Mouse (Mus musculus) brown adipose tissue, adult 24 weeks (tissue): ENCODE results near the gene Prkcz. TPM values are rescaled to one million over a fixed set of nuclear protein-coding genes. Genes with fewer than 3 reads are reported as not detected.

Source experiments
- H3K27ac ChIP-seq: fragments of 200-500 bp; replicated peaks from 2 replicates; pipeline ENCODE4 v1.5.1; 2012; ENCODE audit warnings: low read depth, mild to moderate bottlenecking, low read length
- H3K4me1 ChIP-seq: fragments of 200-500 bp; 2 replicates; pipeline ENCODE4 v1.6.1; 2012; ENCODE audit warnings: low read length, mixed read lengths; ENCODE audit not compliant: control insufficient read depth, insufficient read depth, insufficient read length
- H3K4me3 ChIP-seq: fragments of 200-500 bp; 2 replicates; pipeline ENCODE4 v1.5.1; 2012; ENCODE audit warnings: low read depth, mild to moderate bottlenecking, low read length, moderate library complexity; ENCODE audit not compliant: insufficient read depth
- polyA plus RNA-seq: library from polyadenylated mRNA; stranded (reverse); fragments of >200 nt; gene quantifications from 2 replicates; pipeline ENCODE4 v1.2.4, GENCODE M21; 2012; ENCODE audit not compliant: missing spikeins, insufficient read depth, insufficient read length

Gene Prkcz
- polyA plus RNA-seq, 1 experiment = not detected

GRCm38 (mm10) chr4:155307591-155307990 is 53.6 kb downstream of the Prkcz start:
- Histone ChIP-seq H3K4me1 (no peaks in the 10 kb centered on the region), H3K27ac (no peak overlapping the region), H3K4me3 (no peak overlapping the region)

DNA sequence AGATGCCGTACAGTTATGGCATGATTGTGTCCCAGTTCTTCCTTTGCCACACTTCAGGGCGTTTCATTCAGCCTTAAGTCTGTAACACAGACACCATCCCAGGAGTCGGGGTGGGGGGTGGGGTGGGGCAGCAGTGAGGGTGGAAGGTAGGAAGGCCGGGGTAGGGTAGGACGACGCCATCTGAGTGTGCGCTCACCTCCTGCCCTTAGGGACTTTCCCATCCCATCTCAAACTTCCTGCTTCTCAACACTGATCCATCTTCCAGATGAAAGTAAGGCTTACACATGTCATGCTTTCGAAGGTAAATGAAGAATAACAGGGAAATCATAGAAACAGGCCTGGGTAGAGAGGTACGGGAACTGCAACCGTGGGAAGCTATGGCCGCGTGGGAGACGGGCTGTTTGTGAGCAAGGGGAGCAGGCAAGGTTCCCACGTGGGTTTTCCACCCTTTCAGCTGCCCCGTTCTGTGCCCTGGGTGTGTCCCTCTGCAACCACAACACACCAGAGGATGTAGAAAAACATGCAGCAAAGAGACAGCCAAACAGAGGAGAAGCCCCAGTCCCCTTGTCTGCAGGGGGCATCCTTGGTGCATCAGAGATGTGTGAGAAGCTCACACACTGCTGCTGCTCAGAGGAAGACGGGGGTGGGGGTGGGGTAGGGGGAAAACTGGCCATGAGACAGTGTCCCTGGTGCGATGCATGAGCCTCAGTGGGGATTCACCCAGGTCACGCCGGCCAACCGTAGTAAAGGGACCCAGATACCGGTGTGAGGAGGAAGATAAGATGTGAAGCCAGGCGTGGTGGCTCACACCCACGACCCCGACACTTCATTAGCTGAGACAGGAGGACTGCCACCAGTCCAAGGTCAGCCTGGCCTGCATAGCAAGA is 54.6 kb downstream of the Prkcz start:
- no peaks in the 10 kb centered on the region for H3K4me1 ChIP-seq
- no peak overlapping the region for H3K27ac ChIP-seq
- no peak overlapping the region for H3K4me3 ChIP-seq

DNA sequence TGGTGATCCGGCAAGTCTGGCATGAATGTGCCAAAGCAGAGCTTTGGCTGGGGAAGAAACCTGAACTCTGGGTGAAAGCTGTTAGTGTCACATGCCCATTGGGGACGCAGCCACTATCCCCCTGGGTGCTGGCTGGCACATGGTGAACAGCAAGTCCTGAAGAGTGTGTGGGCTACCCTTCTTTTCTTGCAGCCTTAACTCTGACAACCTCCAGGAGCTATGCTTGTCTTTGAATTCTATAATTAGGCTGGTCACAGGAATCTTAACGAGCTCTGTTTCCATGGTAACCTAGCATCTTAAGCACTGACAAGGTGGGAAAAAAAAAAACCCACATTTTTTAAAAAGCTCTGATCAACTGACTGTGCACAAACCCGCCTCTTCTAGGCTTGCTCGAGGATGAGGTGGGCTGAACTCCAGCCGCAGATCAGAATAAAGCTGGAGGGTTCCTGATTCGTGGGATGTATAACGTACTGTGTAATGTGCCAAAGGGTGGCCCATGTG is 55.6 kb downstream of the Prkcz start:
- H3K4me3 ChIP-seq = no peak overlapping the region
- H3K27ac ChIP-seq = no peak overlapping the region
- no peaks in the 10 kb centered on the region for H3K4me1 ChIP-seq

DNA sequence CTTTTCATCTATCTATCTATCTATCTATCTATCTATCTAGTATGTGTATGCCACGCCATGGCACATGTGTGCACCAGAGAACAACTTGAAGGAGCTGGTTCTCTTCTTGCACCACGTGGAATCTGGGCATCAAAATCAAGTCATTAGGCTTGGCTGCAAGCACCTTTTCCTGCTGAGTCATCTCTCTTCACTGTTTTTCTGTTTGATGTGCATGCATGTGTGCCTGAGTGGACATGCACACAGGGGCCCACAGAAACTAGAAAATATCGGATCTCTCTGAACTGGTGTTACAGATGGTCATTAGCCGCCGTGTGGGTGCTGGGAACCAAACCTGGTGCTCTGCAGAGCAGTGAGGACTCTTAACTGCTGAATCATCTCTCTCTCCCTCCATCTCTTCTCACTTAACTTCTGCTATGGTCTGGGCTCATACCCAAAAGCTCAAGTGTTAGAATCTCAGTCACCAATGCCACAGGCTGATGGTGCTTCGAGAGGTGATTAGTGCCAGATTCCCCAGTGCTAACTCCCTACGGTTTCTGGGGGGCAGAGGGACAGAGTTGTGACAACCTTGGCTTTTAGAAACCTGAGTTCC is 56.6 kb downstream of the Prkcz start:
- Histone ChIP-seq H3K4me3 (no peak overlapping the region), H3K27ac (no peak overlapping the region), H3K4me1 (no peaks in the 10 kb centered on the region)

GRCm38 (mm10) chr4:155301965-155302364 is 59.2 kb downstream of the Prkcz start:
- Histone ChIP-seq H3K4me1 (no peaks in the 10 kb centered on the region), H3K27ac (no peak overlapping the region), H3K4me3 (no peak overlapping the region)

DNA sequence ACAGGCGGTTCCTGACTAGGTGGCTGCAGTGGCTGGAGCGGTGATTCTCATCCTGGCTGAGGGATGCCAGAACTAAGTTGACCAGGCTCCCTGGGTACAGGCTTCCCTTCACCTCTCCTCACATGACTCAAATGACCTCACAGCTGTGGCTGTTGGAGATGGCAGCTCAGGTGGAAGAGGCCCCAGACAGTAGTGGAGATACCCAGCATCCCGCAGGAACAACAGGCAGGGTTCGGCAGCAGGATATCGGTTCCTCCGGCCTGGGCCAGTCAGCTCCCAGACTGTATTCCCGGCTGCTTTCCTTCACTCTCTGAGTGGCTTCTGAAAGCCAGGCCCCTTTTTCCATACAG is 60.1 kb downstream of the Prkcz start:
- H3K4me3 ChIP-seq = no peak overlapping the region
- no peak overlapping the region for H3K27ac ChIP-seq
- no peaks in the 10 kb centered on the region for H3K4me1 ChIP-seq

DNA sequence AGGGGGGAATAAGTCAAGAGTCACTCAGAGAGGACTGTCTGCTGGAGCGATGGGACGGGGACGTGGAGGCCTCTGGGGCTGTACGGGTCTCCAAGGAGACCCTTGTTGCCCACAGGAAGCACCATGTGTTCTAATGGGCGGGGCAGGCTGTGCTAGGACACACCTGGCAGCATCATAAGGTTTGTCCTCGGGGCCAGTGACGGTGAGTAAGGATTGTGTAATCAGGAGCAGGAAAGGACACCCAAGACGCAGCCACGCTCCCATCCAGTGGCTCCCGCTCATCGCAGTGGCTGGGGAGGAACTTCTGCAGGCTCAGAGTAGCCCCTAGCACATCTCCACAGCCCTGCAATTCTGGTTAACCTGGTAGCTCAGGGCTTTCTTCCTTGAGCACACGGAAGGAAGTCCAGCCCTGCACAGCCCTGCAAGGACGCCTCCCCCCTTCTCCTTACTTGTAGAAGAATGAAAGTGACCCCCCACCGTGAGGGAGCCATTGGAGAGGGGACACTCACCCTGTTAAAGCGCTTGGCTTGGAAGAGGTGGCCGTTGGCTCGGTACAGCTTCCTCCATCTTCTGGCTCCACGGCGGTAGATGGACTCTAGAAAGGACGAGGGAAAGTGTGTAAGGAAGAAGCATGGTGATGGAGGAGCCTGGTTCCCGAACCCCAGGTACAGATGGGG is 60.6 kb downstream of the Prkcz start:
- Histone ChIP-seq H3K4me1 (no peaks in the 10 kb centered on the region), H3K4me3 (no peak overlapping the region), H3K27ac (no peak overlapping the region)

DNA sequence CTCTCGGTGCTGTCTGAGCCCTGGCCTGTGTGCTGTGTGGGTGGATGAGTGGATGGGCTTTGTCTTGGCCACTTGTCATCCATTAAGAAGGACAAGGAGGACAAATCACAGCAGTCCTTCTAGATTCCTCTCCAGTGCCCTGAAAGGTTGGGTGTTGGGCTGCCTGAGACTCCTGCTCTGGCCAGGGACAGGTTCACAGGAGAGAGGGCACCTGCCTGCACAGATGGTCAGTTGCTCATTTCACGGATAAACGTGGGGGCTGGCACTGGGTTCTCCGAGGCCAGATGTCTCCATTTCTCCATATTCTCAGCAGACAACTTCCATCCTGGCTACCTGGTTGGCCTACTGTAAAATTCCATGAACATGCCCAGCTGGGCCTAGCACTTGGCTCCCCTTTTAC is 62.3 kb downstream of the Prkcz start:
- Histone ChIP-seq H3K4me1 (no peaks in the 10 kb centered on the region), H3K4me3 (no peak overlapping the region), H3K27ac (no peak overlapping the region)

DNA sequence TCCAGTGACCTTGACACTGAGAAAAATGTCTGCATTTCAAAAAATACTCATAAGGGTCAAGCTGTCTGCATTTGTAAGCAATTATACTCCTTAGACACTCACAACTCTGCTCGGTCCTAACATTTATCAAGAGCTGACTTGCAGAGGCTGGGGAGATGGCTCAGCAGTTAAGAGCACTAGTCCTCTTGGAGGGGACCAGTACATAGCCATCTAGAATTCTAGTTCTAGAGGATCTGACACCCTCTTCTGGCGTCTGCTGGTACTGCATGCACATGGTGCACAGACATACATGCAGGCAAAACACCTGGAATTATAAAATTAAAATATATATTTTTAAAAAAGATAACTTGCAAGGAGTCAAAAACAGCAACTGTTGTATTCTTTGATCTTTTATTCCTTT is 64.1 kb downstream of the Prkcz start:
- Histone ChIP-seq H3K27ac (no peak overlapping the region), H3K4me3 (no peak overlapping the region), H3K4me1 (no peaks in the 10 kb centered on the region)

GRCm38 (mm10) chr4:155295996-155296395 is 65.2 kb downstream of the Prkcz start:
- no peaks in the 10 kb centered on the region for H3K4me1 ChIP-seq
- H3K4me3 ChIP-seq = no peak overlapping the region
- no peak overlapping the region for H3K27ac ChIP-seq

- no peak overlapping the region for H3K27ac ChIP-seq
- no peaks in the 10 kb centered on the region for H3K4me1 ChIP-seq
- no peak overlapping the region for H3K4me3 ChIP-seq
Measured at GRCm38 (mm10) chr4:155295026-155295590, 66.1 kb downstream of the Prkcz start.

DNA sequence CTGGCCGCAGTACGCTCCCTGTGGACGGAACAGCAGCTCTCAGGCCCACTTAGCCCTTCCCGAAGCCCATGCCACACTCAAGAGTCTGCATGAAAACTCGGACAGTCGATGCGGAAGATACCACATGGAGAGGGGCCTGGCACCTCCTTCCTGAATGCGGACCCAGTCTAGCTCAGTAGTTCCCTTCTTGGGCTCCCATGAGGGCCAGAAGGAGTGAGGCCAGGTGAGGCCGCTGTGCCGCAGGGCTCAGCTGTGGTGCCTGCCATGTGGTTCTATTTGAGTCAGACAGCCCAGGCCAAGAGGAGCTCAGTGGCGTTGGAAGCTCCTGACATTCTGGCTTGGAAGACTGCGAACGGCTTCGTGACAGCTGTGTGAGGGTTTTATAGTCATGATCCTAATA is 66.8 kb downstream of the Prkcz start:
- no peak overlapping the region for H3K27ac ChIP-seq
- no peaks in the 10 kb centered on the region for H3K4me1 ChIP-seq
- H3K4me3 ChIP-seq = no peak overlapping the region

DNA sequence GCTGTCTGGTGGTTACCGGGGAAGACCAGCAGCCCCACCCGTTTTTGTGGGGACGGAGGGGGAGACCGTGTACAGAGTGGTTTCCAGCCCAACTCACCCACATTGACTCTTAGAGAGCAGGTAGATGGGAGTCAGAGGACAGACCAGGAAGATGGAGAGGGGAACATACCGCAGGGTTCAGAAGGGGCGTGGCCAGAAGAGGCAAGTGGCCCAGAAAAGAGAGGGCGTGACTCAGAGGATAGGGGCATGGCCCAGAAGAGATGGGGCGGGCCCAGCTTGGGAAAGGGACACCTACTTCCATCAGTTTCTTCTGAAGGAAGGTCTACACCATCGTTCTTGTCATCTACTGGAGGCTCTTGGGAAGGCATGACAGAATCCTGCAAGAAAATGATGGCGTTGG is 68.3 kb downstream of the Prkcz start:
- no peaks in the 10 kb centered on the region for H3K4me1 ChIP-seq
- no peak overlapping the region for H3K4me3 ChIP-seq
- no peak overlapping the region for H3K27ac ChIP-seq

- H3K4me1 ChIP-seq = no peaks in the 10 kb centered on the region
- no peak overlapping the region for H3K4me3 ChIP-seq
Measured at GRCm38 (mm10) chr4:155290045-155290444, 71.1 kb downstream of the Prkcz start.

GRCm38 (mm10) chr4:155288586-155288985 is 72.6 kb downstream of the Prkcz start:
- Histone ChIP-seq H3K4me1 (0 out of 2 replicates have a peak, but pooled peaks cover 6% of the 10 kb centered on the region), H3K27ac (no peak overlapping the region), H3K4me3 (no peak overlapping the region)

More at GRCm38 (mm10) chr4:155290045-155290444, 71.1 kb downstream of the Prkcz start:
- no peak overlapping the region for H3K27ac ChIP-seq
